Mouse (Mus musculus) CH12.LX (cell line): ENCODE data around the gene Gpsm1. TPM values are rescaled to one million over a fixed set of nuclear protein-coding genes. Genes with fewer than 3 reads are reported as not detected.

Experiments used
- DNase-seq: peaks from one replicate; pipeline ENCODE4 v3.0.0-alpha.2; 2013; ENCODE audit errors: extremely low read depth
- H3K27ac ChIP-seq: 2 replicates; pipeline ENCODE4 v1.5.1; 2012; ENCODE audit warnings: low read depth, mild to moderate bottlenecking, control low read depth, moderate library complexity; ENCODE audit not compliant: insufficient read depth
- H3K27me3 ChIP-seq: replicated peaks from 2 replicates; pipeline ENCODE3; 2012; ENCODE audit warnings: inconsistent platforms
- H3K36me3 ChIP-seq, 2 experiments: replicated peaks in 1 of 2; 2 replicates each; pipeline versions ENCODE3 to v1.6.1; 2012; ENCODE audit warnings: inconsistent platforms in 1 of 2, low read length in 1 of 2, mild to moderate bottlenecking in 1 of 2, mixed read lengths in 1 of 2, moderate library complexity in 1 of 2; ENCODE audit not compliant: control insufficient read depth in 1 of 2, insufficient read depth in 1 of 2
- H3K4me1 ChIP-seq, 2 experiments: 2 replicates each; pipeline ENCODE4 v1.6.1; 2012; ENCODE audit warnings: inconsistent platforms in 1 of 2, moderate library complexity in 1 of 2; ENCODE audit not compliant: insufficient read depth in 2 of 2, control insufficient read depth in 1 of 2
- H3K4me2 ChIP-seq: 2 replicates; pipeline ENCODE4 v1.6.1; 2012; ENCODE audit warnings: low read depth, mild to moderate bottlenecking, control low read depth; ENCODE audit not compliant: poor library complexity, insufficient read depth, severe bottlenecking
- H3K4me3 ChIP-seq, 3 experiments: fragments of 150-350 bp in 1 of 3; sonication (generic) in 1 of 3; replicated peaks in 1 of 3; 2 replicates each; pipeline versions ENCODE3 to v1.5.1; 2011 to 2012; ENCODE audit warnings: low read depth in 2 of 3, low read length in 2 of 3, mild to moderate bottlenecking in 2 of 3, moderate library complexity in 2 of 3, control low read depth in 1 of 3, improper control_type of control experiment in 1 of 3, inconsistent platforms in 1 of 3, mixed read lengths in 1 of 3; ENCODE audit not compliant: poor library complexity in 1 of 3
- H3K79me2 ChIP-seq: replicated peaks from 2 replicates; pipeline ENCODE4 v1.6.1; 2012; ENCODE audit warnings: mild to moderate bottlenecking, moderate library complexity; ENCODE audit not compliant: control insufficient read depth, poor library complexity, insufficient read depth, severe bottlenecking; ENCODE audit errors: extremely low read depth
- H3K9ac ChIP-seq: 2 replicates; pipeline ENCODE4 v1.6.1; 2012; ENCODE audit warnings: low read depth, mild to moderate bottlenecking, control low read depth, moderate library complexity; ENCODE audit not compliant: insufficient read depth
- H3K9me3 ChIP-seq: replicated peaks from 2 replicates; pipeline ENCODE3; 2012; ENCODE audit warnings: low read length, inconsistent platforms, mixed read lengths
- BHLHE40 ChIP-seq: IDR thresholded peaks from 2 replicates; pipeline ENCODE4 v1.6.1; 2011; ENCODE audit warnings: mild to moderate bottlenecking, low read depth, low read length, improper control_type of control experiment
- CHD2 ChIP-seq: IDR thresholded peaks from 2 replicates; pipeline ENCODE4 v1.6.1; 2011; ENCODE audit warnings: low read length, improper control_type of control experiment
- CTCF ChIP-seq, 2 experiments: IDR thresholded peaks in 1 of 2; conservative IDR thresholded peaks in 1 of 2; 2 replicates each; pipeline ENCODE4 v1.5.1; 2011 to 2012; ENCODE audit warnings: low read depth in 2 of 2, low read length in 2 of 2, improper control_type of control experiment in 1 of 2, inconsistent platforms in 1 of 2, mild to moderate bottlenecking in 1 of 2, moderate library complexity in 1 of 2
- ELF1 ChIP-seq: IDR thresholded peaks from 2 replicates; pipeline ENCODE4 v1.6.1; 2014; ENCODE audit warnings: low read depth, mild to moderate bottlenecking, inconsistent platforms, low read length, improper control_type of control experiment
- EP300 ChIP-seq: IDR thresholded peaks from 2 replicates; pipeline ENCODE4 v1.6.1; 2011; ENCODE audit warnings: low read length, improper control_type of control experiment
- GABPA ChIP-seq: IDR thresholded peaks from 2 replicates; pipeline ENCODE4 v1.6.1; 2012; ENCODE audit warnings: low read depth, low read length, improper control_type of control experiment, inconsistent platforms; ENCODE audit not compliant: insufficient replicate concordance
- JUN ChIP-seq: IDR thresholded peaks from 2 replicates; pipeline ENCODE4 v1.6.1; 2011; ENCODE audit warnings: low read depth, mild to moderate bottlenecking, low read length, improper control_type of control experiment, moderate library complexity; ENCODE audit not compliant: insufficient read depth
- JUND ChIP-seq: conservative IDR thresholded peaks from 2 replicates; pipeline ENCODE4 v1.6.1; 2011; ENCODE audit warnings: low read depth, low read length, improper control_type of control experiment
- KAT2A ChIP-seq: IDR thresholded peaks from 2 replicates; pipeline ENCODE4 v1.6.1; 2012; ENCODE audit warnings: low read length, improper control_type of control experiment, inconsistent platforms; ENCODE audit not compliant: insufficient replicate concordance
- MAX ChIP-seq: IDR thresholded peaks from 2 replicates; pipeline ENCODE4 v1.6.1; 2011; ENCODE audit warnings: low read length, improper control_type of control experiment
- MEF2A ChIP-seq: IDR thresholded peaks from 2 replicates; pipeline ENCODE4 v1.6.1; 2014; ENCODE audit warnings: low read depth, mild to moderate bottlenecking, inconsistent platforms, low read length, improper control_type of control experiment, borderline replicate concordance
- MXI1 ChIP-seq: IDR thresholded peaks from 2 replicates; pipeline ENCODE4 v1.6.1; 2011; ENCODE audit warnings: mild to moderate bottlenecking, low read depth, low read length, improper control_type of control experiment
- NELFE ChIP-seq: IDR thresholded peaks from 2 replicates; pipeline ENCODE4 v1.6.1; 2011; ENCODE audit warnings: low read depth, low read length, improper control_type of control experiment
- NRF1 ChIP-seq: IDR thresholded peaks from 2 replicates; pipeline ENCODE4 v1.6.1; 2014; ENCODE audit warnings: low read depth, mild to moderate bottlenecking, inconsistent platforms, low read length, improper control_type of control experiment, moderate library complexity
- PAX5 ChIP-seq: IDR thresholded peaks from 2 replicates; pipeline ENCODE4 v1.6.1; 2012; ENCODE audit warnings: low read length, inconsistent platforms, mixed read lengths
- RAD21 ChIP-seq: IDR thresholded peaks from 2 replicates; pipeline ENCODE4 v1.6.1; 2011; ENCODE audit warnings: low read depth, mild to moderate bottlenecking, low read length, improper control_type of control experiment, moderate library complexity
- RCOR1 ChIP-seq: conservative IDR thresholded peaks from 2 replicates; pipeline ENCODE4 v1.6.1; 2012; ENCODE audit warnings: low read depth, mild to moderate bottlenecking, inconsistent platforms, low read length, improper control_type of control experiment
- SMC3 ChIP-seq: IDR thresholded peaks from 2 replicates; pipeline ENCODE4 v1.6.1; 2011; ENCODE audit warnings: low read depth, low read length, improper control_type of control experiment
- TBP ChIP-seq: conservative IDR thresholded peaks from 2 replicates; pipeline ENCODE4 v1.6.1; 2011; ENCODE audit warnings: low read depth, low read length, improper control_type of control experiment
- ZKSCAN1 ChIP-seq: IDR thresholded peaks from 2 replicates; pipeline ENCODE4 v1.6.1; 2012; ENCODE audit warnings: low read depth, inconsistent platforms, low read length, improper control_type of control experiment, borderline replicate concordance
- ZMIZ1 ChIP-seq: IDR thresholded peaks from 2 replicates; pipeline ENCODE4 v1.6.1; 2012; ENCODE audit warnings: low read depth, mild to moderate bottlenecking, inconsistent platforms, low read length, improper control_type of control experiment
- dilution Hi-C: fragments of 300-500 bp; cut with MboI; formaldehyde crosslinking; loops from 2 replicates; pipeline ENCODE4 v1.14.3; 2020; ENCODE audit warnings: low sequenced_read_pairs; ENCODE audit not compliant: extremely low pct_unique_long_range_greater_than_20kb, extremely low pct_ligation_motif_present
- in situ Hi-C: fragments of 300-500 bp; cut with MboI; formaldehyde crosslinking; loops from 3 replicates; pipeline ENCODE4 v1.14.3; 2019; ENCODE audit warnings: low sequenced_read_pairs, low pct_ligation_motif_present, low pct_unique_long_range_greater_than_20kb, mixed read lengths
- polyA plus RNA-seq: library from polyadenylated mRNA; unstranded; fragments of >175 nt; gene quantifications from 2 replicates; pipeline ENCODE4 v1.2.1, GENCODE M21; 2012; ENCODE audit warnings: low read depth; ENCODE audit not compliant: insufficient read length
- total RNA-seq, 2 experiments: library from RNA; depleted of rRNA; stranded (reverse); fragments of 300-350 nt in 1 of 2; fragments of >200 nt in 1 of 2; gene quantifications; 2 replicates each; pipeline ENCODE4 v1.2.3; 2012 to 2014

Gpsm1 gene
- total and polyA plus RNA-seq, 3 experiments = 3.2 to 8.1 (median 3.6) TPM

DNA sequence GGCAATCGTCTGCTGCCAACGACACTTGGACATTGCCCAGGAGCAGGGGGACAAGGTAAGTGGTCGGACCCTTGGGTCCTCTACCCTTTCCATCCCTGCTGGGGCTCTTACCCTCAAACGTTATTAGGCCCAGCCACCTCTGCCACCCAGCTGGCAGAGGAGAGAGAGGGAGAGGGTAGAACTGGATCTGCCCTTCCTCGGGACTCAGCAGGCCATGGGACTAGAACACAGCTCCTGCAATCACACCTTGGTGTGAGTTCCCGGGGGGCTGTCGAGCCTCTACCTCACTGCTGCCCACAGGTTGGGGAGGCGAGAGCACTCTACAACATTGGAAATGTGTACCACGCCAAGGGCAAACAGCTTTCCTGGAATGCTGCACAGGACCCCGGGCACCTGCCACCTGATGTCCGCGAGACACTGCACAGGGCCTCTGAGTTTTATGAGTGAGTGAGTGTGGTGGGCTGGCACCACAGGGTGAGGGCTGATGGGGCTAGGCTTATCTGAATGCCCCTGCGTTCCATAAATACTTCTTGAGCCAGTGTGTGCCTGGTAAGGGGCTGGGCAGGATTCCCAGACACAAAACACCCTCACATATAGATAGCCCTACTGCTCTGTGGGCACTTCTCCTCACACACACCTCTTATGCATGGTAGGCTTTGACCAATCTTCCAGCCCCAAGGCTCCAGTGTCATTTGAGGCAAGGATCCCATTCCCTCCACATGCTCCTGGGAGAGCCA is 8.4 kb downstream of the Gpsm1 start:
- Histone ChIP-seq H3K4me2 (no peak overlapping the region), H3K79me2 (no peaks in the 10 kb centered on the region), H3K36me3 (peaks cover 0 to 2% of the 10 kb centered on the region in 2 experiments), H3K9ac (no peak overlapping the region), H3K9me3 (no peaks in the 10 kb centered on the region), H3K27me3 (peaks cover 29% of the 10 kb centered on the region), H3K4me3 (no peak overlapping the region), H3K4me1 (peaks cover 3 to 27% of the 10 kb centered on the region in 2 experiments), H3K27ac (no peak overlapping the region)
- in situ Hi-C loops = no loop called here
- dilution Hi-C loops = no loop called here
- TF ChIP-seq TBP (no peak), MXI1 (no peak), NRF1 (no peak), MAX (no peak), JUN (no peak), ELF1 (no peak), NELFE (no peak), BHLHE40 (no peak), GABPA (no peak), KAT2A (no peak), EP300 (no peak), ZMIZ1 (no peak), SMC3 (no peak), CHD2 (no peak), RCOR1 (no peak), PAX5 (no peak), JUND (no peak), ZKSCAN1 (no peak)
- DNase-seq = no peak

DNA sequence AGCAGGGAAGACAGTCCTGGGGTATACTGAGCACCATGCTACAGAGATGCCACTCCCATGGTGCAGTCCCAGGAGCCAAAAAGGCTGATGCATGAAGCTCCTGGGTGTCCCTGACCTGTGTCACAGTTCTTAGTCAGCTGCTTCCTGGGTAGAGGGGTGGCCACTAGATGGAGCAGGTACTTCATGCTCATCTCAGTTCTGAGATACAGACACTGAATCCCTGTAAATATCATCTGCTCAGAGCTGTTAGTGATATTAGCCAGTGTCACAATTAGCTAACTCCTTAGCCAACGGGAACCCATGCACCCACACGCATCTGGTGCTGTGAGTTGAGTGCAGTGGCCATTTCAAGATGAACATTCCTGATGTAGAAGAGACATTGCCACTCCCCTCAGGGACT is 9.6 kb downstream of the Gpsm1 start:
- Histone ChIP-seq H3K4me3 (no peak overlapping the region), H3K9ac (no peak overlapping the region), H3K9me3 (no peaks in the 10 kb centered on the region), H3K27ac (no peak overlapping the region), H3K4me1 (peaks cover 3 to 34% of the 10 kb centered on the region in 2 experiments), H3K79me2 (no peaks in the 10 kb centered on the region), H3K4me2 (no peak overlapping the region), H3K36me3 (peaks cover 0 to 2% of the 10 kb centered on the region in 2 experiments), H3K27me3 (peaks cover 21% of the 10 kb centered on the region)
- dilution Hi-C loops = no loop called here
- peak; percentile 58 for DNase-seq
- TF ChIP-seq JUND (no peak), SMC3 (peak; percentile 63), ZMIZ1 (no peak), MEF2A (no peak), RAD21 (peak; percentile 75), CTCF (conservative IDR thresholded peaks at IDR 0.05 in 1 of 2, IDR thresholded peaks at IDR 0.05 in 1 of 2; ENCODE audit: low read depth in 2 of 2, low read length in 2 of 2) (peak; percentile 19 to 76; a peak in 2 of 4 replicates)
- in situ Hi-C loops = loop anchor here (5.0 kb wide), 1 partner anchor 237 kb away; no protein-coding TSS in a partner anchor
